Mouse (Mus musculus) heart, embryonic 11.5 days (tissue): Measurements from ENCODE around the gene Olfr448. TPM values are rescaled to one million over a fixed set of nuclear protein-coding genes. Genes with fewer than 3 reads are reported as not detected.

Experiments
- ATAC-seq: fragments of 200-750 bp; cut with Nextera tagmentation; replicated peaks from 2 replicates; pipeline ENCODE4 v1.8.0; 2017; ENCODE audit warnings: moderate library complexity; ENCODE audit not compliant: insufficient number of reproducible peaks, low FRiP score, low TSS enrichment
- H3K27ac ChIP-seq: fragments of 300-500 bp; sonication (generic); 2 replicates; pipeline ENCODE4 v1.5.1; 2014; ENCODE audit warnings: mild to moderate bottlenecking, low read depth, low read length
- H3K27me3 ChIP-seq: fragments of 300-500 bp; sonication (generic); 2 replicates; pipeline ENCODE4 v1.6.1; 2014; ENCODE audit warnings: mild to moderate bottlenecking, low read length, mixed read lengths; ENCODE audit not compliant: control insufficient read depth, insufficient read depth
- H3K36me3 ChIP-seq: fragments of 300-500 bp; sonication (generic); 2 replicates; pipeline ENCODE4 v1.6.1; 2014; ENCODE audit warnings: mild to moderate bottlenecking, low read length, moderate library complexity, mixed read lengths; ENCODE audit not compliant: control insufficient read depth, insufficient read depth
- H3K4me1 ChIP-seq: fragments of 300-500 bp; sonication (generic); 2 replicates; pipeline ENCODE4 v1.6.1; 2014; ENCODE audit warnings: low read length; ENCODE audit not compliant: control insufficient read depth, insufficient read depth
- H3K4me2 ChIP-seq: fragments of 300-500 bp; sonication (generic); 2 replicates; pipeline ENCODE4 v1.6.1; 2014; ENCODE audit warnings: mild to moderate bottlenecking, moderate library complexity
- H3K4me3 ChIP-seq: fragments of 300-500 bp; sonication (generic); 2 replicates; pipeline ENCODE4 v1.5.1; 2014; ENCODE audit warnings: low read depth, low read length
- H3K9ac ChIP-seq: fragments of 300-500 bp; sonication (generic); 2 replicates; pipeline ENCODE4 v1.6.1; 2014; ENCODE audit warnings: mild to moderate bottlenecking, low read depth, low read length, moderate library complexity
- H3K9me3 ChIP-seq: fragments of 300-500 bp; sonication (generic); replicated peaks from 2 replicates; pipeline ENCODE4 v1.6.1; 2016; ENCODE audit warnings: low read length; ENCODE audit not compliant: control insufficient read depth
- WGBS: fragments of 180-500 bp; shearing (Covaris S2); extraction: QIAGEN DNeasy Blood & Tissue Kit; methylation state at CpG from one replicate; pipeline ENCODE4 v1.1.7; 2014; ENCODE audit not compliant: insufficient replicate concordance; 5-methylcytosine and 5-hydroxymethylcytosine counted together
- polyA plus RNA-seq: library from polyadenylated mRNA; unstranded; fragments of >200 nt; fragmentation: Nextera tagmentation; extraction: Ambion mirVana; gene quantifications from 2 replicates; pipeline ENCODE4 v1.2.1, GENCODE M21; 2014

Gene Olfr448
- not detected in 2 replicates for polyA plus RNA-seq

DNA sequence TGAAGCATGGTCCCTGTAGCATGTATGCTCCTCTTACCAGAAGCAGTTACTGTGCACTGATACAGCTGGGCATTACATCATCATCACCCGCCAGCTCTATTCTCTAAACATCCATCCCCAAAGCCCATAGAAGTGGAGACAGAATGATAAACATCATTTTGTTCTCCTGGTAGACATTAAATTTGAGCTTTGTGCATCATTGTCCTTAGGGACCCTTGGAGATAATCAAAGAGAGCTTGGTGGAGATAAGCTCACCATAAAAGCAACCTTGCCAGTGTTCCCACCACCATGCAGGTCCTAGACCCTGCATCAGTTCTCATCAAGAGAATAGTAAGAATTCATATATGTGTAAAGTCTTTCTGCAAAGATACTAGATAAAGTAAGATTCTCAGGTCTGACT, at the start of gene Olfr448:
Gene Olfr448 (plus strand): TSS at position 301 of the 400 bp plus-strand sequence.
- no peak within 1 kb of the TSS for H3K27ac ChIP-seq
- no peaks in the 10 kb centered on the region for H3K36me3 ChIP-seq
- H3K9me3 ChIP-seq, result no peaks in the 10 kb centered on the region
- H3K9ac ChIP-seq, result no peak within 1 kb of the TSS
- H3K4me3 ChIP-seq, result no peak within 1 kb of the TSS
- no peak within 1 kb of the TSS for H3K4me2 ChIP-seq
- no peaks in the 10 kb centered on the region for H3K27me3 ChIP-seq
- ATAC-seq, result no peak
- H3K4me1 ChIP-seq, result no peaks in the 10 kb centered on the region
- WGBS, result 75% methylated on average over 1 of the region's 1 CpGs

- Histone ChIP-seq H3K36me3 (no peaks in the 10 kb centered on the region), H3K9me3 (no peaks in the 10 kb centered on the region), H3K4me1 (no peaks in the 10 kb centered on the region), H3K4me3 (no peak overlapping the region), H3K4me2 (no peak overlapping the region), H3K27me3 (no peaks in the 10 kb centered on the region), H3K27ac (no peak overlapping the region), H3K9ac (no peak overlapping the region)
- 12% methylated on average over 4 of the region's 4 CpGs for WGBS
- no peak for ATAC-seq
These were observed 29.9 kb upstream of the Olfr448 start for GRCm38 (mm10) chr6:42860222-42860819.

GRCm38 (mm10) chr6:42869695-42870094, 20.5 kb upstream of the Olfr448 start:
- Histone ChIP-seq H3K27ac (no peak overlapping the region), H3K36me3 (no peaks in the 10 kb centered on the region), H3K9me3 (no peaks in the 10 kb centered on the region), H3K9ac (no peak overlapping the region), H3K4me1 (no peaks in the 10 kb centered on the region), H3K27me3 (no peaks in the 10 kb centered on the region), H3K4me3 (no peak overlapping the region), H3K4me2 (no peak overlapping the region)
- WGBS, result 76% methylated on average over 3 of the region's 3 CpGs
- ATAC-seq, result no peak

GRCm38 (mm10) chr6:42876323-42876722, 13.9 kb upstream of the Olfr448 start:
- no peaks in the 10 kb centered on the region for H3K27me3 ChIP-seq
- ATAC-seq, result no peak
- H3K4me1 ChIP-seq, result no peaks in the 10 kb centered on the region
- H3K9ac ChIP-seq, result no peak overlapping the region
- no peak overlapping the region for H3K4me2 ChIP-seq
- no peaks in the 10 kb centered on the region for H3K9me3 ChIP-seq
- no peak overlapping the region for H3K4me3 ChIP-seq
- H3K36me3 ChIP-seq, result no peaks in the 10 kb centered on the region
- H3K27ac ChIP-seq, result no peak overlapping the region

- no peak overlapping the region for H3K4me2 ChIP-seq
- WGBS, result 14% methylated on average over 1 of the region's 1 CpGs
- H3K4me1 ChIP-seq, result no peaks in the 10 kb centered on the region
- no peak overlapping the region for H3K9ac ChIP-seq
- no peaks in the 10 kb centered on the region for H3K36me3 ChIP-seq
- H3K27ac ChIP-seq, result no peak overlapping the region
- no peak for ATAC-seq
- no peaks in the 10 kb centered on the region for H3K9me3 ChIP-seq
- H3K27me3 ChIP-seq, result no peaks in the 10 kb centered on the region
- H3K4me3 ChIP-seq, result no peak overlapping the region
These were observed 10.1 kb downstream of the Olfr448 start for GRCm38 (mm10) chr6:42900345-42900744.

- H3K27ac ChIP-seq, result no peak within 1 kb of the TSS
- H3K36me3 ChIP-seq, result no peaks in the 10 kb centered on the region
- no peak within 1 kb of the TSS for H3K9ac ChIP-seq
- H3K4me1 ChIP-seq, result no peaks in the 10 kb centered on the region
- no peak for ATAC-seq
- no peak within 1 kb of the TSS for H3K4me3 ChIP-seq
- no peak within 1 kb of the TSS for H3K4me2 ChIP-seq
- H3K27me3 ChIP-seq, result no peaks in the 10 kb centered on the region
- no peaks in the 10 kb centered on the region for H3K9me3 ChIP-seq
These were observed 18.3 kb downstream of the Olfr448 start, which contains the start of gene Olfr447 for GRCm38 (mm10) chr6:42908578-42908977. Gene Olfr447, plus strand, starts transcription at chr6:42908878.

DNA sequence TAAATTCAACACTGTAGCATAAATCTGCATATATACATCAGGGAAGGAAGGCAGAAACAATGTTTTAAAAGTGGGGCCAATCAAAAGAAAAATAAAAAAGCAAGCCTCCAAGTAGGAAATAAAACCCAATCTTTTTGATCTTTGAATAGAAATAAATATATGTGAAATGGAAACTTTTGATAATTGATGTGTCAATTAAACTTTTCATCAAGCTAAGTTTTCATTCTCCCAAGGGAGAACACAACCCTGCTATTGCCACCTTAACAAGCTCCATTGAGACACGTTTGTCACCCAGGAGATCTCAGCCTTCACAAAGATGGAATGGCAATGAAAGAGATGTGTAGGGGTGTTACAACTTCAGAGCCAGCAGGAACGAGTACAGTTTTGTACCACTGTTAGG, 30.8 kb downstream of the Olfr448 start, which contains the start of gene Olfr446:
Gene Olfr446 (plus strand): TSS at position 301 of the 400 bp plus-strand sequence.
- Histone ChIP-seq H3K9ac (no peak within 1 kb of the TSS), H3K27ac (no peak within 1 kb of the TSS), H3K4me3 (no peak within 1 kb of the TSS), H3K9me3 (no peaks in the 10 kb centered on the region), H3K4me1 (no peaks in the 10 kb centered on the region), H3K4me2 (no peak within 1 kb of the TSS), H3K36me3 (no peaks in the 10 kb centered on the region), H3K27me3 (no peaks in the 10 kb centered on the region)
- 66% methylated on average over 2 of the region's 2 CpGs for WGBS
- no peak for ATAC-seq

Other genes with a start within 250 kb of the Olfr448 start
- 1.3 and 1.4 TPM in 2 replicates for gene Tcaf2, start 245.2 kb upstream of the Olfr448 start, polyA plus RNA-seq
- gene Tcaf1, start 180.4 kb upstream of the Olfr448 start, polyA plus RNA-seq, result 56.2 and 61.3 TPM in 2 replicates
- gene Olfr453, start 151.1 kb upstream of the Olfr448 start, polyA plus RNA-seq, result not detected in 2 replicates
- gene Olfr38, start 134.0 kb upstream of the Olfr448 start, polyA plus RNA-seq, result not detected in 2 replicates
- gene Olfr452, start 105.3 kb upstream of the Olfr448 start, polyA plus RNA-seq, result not detected in 2 replicates
- not detected in 2 replicates for gene Olfr450, start 78.5 kb upstream of the Olfr448 start, polyA plus RNA-seq
- gene Olfr449, start 56.1 kb upstream of the Olfr448 start, polyA plus RNA-seq, result not detected in 2 replicates
- gene Olfr447, start 18.4 kb downstream of the Olfr448 start, polyA plus RNA-seq, result not detected in 2 replicates
- gene Olfr446, start 30.9 kb downstream of the Olfr448 start, polyA plus RNA-seq, result not detected in 2 replicates
- gene Olfr444, start 58.6 kb downstream of the Olfr448 start, polyA plus RNA-seq, result not detected in 2 replicates
- gene Olfr441, start 215.9 kb downstream of the Olfr448 start, polyA plus RNA-seq, result not detected in 2 replicates